Mouse (Mus musculus): Measurements from ENCODE around the gene Hp1bp3. TPM values are rescaled to one million over a fixed set of nuclear protein-coding genes. Genes with fewer than 3 reads are reported as not detected.

Hp1bp3 gene
- polyA plus RNA-seq, 1 experiment from 2014 or later = 147 TPM

DNA sequence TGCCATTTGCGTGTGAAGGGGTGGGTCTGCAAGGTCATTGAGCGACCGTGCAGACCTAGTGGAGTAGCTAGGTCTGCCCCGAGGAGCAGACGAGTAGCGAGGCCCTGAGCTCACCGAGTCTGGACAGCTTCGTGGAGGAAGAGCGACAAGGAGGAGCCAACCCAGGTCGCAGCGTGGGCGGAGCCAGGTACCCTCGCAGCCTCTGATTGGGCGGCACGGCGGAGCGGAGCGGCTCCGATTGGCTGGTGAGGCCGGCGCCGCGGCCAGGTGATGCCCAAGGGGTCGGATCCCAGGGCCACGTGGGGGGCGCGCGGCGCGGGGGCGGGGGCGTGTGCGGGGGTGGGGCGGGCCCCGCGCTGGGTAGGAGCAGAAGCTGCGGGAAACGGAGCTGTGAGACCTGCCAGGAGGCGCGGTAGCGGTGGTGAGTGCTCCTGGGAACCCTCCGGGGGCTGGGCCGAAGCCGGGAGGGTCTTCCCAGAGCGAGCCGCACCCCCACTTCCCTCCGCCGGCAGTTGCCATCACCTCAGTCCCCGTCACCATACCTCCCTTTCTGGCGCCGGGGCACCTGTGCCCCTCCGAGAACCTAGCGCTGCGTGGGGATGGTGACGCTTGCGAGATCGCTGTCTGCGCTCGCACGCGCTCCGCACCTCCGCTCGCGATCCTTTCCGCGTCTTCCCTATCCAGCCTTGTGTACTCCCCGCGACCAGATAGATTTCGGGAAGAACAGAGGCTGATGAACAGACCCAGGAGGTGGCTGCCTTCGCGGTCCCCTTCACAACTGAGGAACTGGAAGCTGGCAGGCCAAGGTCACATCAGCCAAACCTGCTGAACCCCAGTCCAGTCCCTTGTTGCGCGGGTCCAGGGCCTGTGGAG, 34.2 kb downstream of the Hp1bp3 start, which contains the start of the genes Sh2d5 and Kif17:
TSS of gene Sh2d5 (plus strand) at position 316 of the 873 bp plus-strand sequence.
TSS of gene Kif17 (plus strand) at position 348 of the 873 bp plus-strand sequence.
- Histone ChIP-seq H3K27me3 (ENCODE audit: poor library complexity, severe bottlenecking) (peaks cover 90% of the 10 kb centered on the region), H3K27ac (peak within 1 kb of the TSS; percentile 48), H3K36me3 (replicated peaks) (peaks cover 28% of the 10 kb centered on the region), H3K9me3 (no peaks in the 10 kb centered on the region), H3K4me3 (peak within 1 kb of the TSS; percentile 68), H3K4me1 (peaks cover 40% of the 10 kb centered on the region)
- WGBS = under 1% methylated on average over 69 of the region's 74 CpGs
- peak; percentile 84 for DNase-seq (ENCODE audit: extremely low spot score, low spot score)

DNA sequence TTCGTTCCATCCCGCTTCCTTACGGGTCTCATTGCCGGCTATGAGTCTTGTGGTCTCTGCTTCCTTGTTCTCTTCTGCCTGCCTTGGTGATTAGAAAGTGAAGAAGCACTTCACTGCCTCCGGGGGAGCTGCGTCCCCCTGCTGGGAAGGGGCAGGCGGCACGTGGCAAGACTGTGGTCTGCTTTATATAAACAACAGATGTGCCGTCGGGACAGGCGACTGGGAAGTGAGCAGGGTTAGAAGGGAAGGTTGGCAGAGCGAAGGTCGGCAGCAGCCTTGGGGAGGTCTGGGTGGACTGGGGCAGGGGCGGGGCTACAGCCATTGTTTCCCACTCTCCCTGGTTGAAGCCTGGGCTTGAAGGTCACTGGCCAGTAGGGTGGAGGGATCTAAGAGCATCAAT, 35.7 kb downstream of the Hp1bp3 start:
- under 1% methylated on average over 14 of the region's 14 CpGs for whole genome bisulfite sequencing
- Histone ChIP-seq H3K4me1 (peaks cover 40% of the 10 kb centered on the region), H3K27me3 (ENCODE audit: poor library complexity, severe bottlenecking) (peaks cover 100% of the 10 kb centered on the region), H3K4me3 (peak overlapping the region; percentile 68), H3K9me3 (no peaks in the 10 kb centered on the region), H3K27ac (peak overlapping the region; percentile 42; the same call in 1 of the 2 replicates), H3K36me3 (replicated peaks) (peaks cover 13% of the 10 kb centered on the region)
- DNase-seq (ENCODE audit: extremely low spot score, low spot score) = peak; percentile 71

DNA sequence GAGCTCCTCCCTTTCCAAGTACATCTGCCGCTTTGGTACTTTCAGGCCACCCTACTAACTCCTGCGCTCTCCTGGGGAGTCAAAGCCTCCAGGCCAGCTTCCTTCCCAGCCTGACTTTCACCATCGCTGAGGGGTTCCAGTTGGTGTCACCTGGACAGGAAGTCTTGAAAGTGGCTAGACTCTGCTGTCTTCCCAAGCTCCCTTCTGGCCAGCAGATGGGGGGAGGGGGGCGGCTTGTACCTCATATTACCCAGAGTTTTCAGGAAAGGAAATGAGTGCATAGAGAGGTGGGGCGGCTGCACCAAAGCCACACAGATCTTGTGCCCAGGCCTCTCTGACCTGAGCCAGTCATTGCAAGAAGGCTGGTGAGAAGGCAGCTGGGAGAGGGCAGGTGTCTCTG, 36.1 kb downstream of the Hp1bp3 start:
- Histone ChIP-seq H3K9me3 (no peaks in the 10 kb centered on the region), H3K36me3 (replicated peaks) (peaks cover 9% of the 10 kb centered on the region), H3K27me3 (ENCODE audit: poor library complexity, severe bottlenecking) (peaks cover 100% of the 10 kb centered on the region), H3K4me1 (peaks cover 40% of the 10 kb centered on the region), H3K4me3 (peak overlapping the region; percentile 68), H3K27ac (peak overlapping the region; percentile 42; the same call in 1 of the 2 replicates)
- no peak for DNase-seq (ENCODE audit: extremely low spot score, low spot score)
- 11% methylated on average over 5 of the region's 5 CpGs for WGBS

DNA sequence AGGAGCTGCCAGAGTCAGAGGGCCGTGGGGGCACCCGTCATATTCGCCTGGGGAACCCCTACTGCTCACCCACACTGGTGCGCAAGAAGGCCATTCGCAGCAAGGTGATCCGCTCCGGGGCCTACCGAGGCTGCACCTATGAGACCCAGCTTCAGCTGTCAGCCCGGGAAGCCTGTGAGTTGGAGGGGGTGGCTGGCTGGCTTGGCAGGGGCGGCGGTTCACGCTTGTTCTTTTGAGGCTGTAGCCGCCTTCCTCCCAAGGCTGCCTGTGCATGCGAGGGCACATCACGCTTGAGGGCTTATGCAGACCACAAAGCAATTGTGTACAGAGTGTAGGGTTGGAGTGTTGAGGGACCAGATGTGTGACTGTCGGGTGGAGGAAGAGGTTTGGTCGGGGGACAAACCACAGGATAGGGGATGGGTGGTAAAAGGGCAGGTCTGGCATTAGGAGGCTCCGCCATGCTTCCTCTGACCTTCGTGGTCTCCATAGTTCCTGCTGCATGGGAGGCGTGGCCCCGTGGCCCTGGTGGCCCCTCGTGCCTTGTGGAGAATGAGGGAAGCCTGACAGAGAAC, 41.1 kb downstream of the Hp1bp3 start:
- no peak for DNase-seq (ENCODE audit: extremely low spot score, low spot score)
- Histone ChIP-seq H3K9me3 (no peaks in the 10 kb centered on the region), H3K27ac (no peak overlapping the region), H3K27me3 (ENCODE audit: poor library complexity, severe bottlenecking) (peaks cover 95% of the 10 kb centered on the region), H3K4me3 (no peak overlapping the region), H3K36me3 (replicated peaks) (no peaks in the 10 kb centered on the region), H3K4me1 (peaks cover 22% of the 10 kb centered on the region)
- 85% methylated on average over 22 of the region's 22 CpGs for WGBS

DNA sequence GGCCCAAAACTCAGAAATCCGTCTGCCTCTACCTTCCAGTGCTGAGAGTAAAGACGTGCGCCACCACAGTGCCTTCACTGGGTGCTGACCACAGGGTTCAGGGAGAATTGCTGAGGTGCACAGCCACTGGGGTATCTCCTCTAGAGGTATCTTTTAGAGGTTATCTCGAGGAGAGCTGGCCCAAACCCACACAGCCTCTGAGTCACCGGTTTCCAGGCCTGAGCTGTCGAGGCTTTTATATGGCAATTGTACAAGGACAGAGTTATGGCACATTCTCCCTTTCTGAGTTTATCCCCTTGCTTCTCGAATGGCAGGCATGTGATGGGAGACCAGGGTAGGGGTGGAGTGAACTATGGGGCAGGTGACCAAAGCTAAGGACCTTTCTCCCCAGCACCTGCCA, 42.6 kb downstream of the Hp1bp3 start:
- 87% methylated on average over 7 of the region's 7 CpGs for WGBS
- H3K4me3 ChIP-seq = no peak overlapping the region
- DNase-seq (ENCODE audit: extremely low spot score, low spot score) = no peak
- H3K9me3 ChIP-seq = no peaks in the 10 kb centered on the region
- H3K27me3 ChIP-seq (ENCODE audit: poor library complexity, severe bottlenecking) = peaks cover 95% of the 10 kb centered on the region
- no peak overlapping the region for H3K27ac ChIP-seq
- H3K4me1 ChIP-seq = peaks cover 24% of the 10 kb centered on the region
- H3K36me3 ChIP-seq (replicated peaks) = no peaks in the 10 kb centered on the region

DNA sequence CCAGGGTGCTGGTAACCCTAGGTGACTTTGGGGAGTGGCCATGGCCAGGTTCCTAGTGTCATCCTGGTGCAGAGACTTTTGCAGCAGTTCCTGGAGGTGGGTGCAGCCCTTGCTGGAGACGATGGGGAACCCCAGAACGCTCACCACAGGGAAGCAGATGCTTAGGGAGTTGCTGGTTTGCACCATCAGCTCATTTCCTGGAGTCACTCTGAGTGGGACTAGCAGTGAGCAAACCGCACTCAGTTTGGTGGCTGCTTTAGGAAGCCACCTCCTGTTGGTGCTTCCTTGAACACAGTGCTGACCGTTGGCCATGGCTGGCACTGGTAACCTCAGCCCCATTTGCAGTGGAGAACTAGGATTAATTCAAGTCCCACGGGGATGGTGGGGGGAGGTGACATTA, 43.4 kb downstream of the Hp1bp3 start:
- WGBS = 86% methylated on average over 5 of the region's 5 CpGs
- DNase-seq (ENCODE audit: extremely low spot score, low spot score) = no peak
- Histone ChIP-seq H3K27me3 (ENCODE audit: poor library complexity, severe bottlenecking) (peaks cover 95% of the 10 kb centered on the region), H3K9me3 (no peaks in the 10 kb centered on the region), H3K27ac (no peak overlapping the region), H3K4me3 (no peak overlapping the region), H3K4me1 (peaks cover 24% of the 10 kb centered on the region), H3K36me3 (replicated peaks) (no peaks in the 10 kb centered on the region)

DNA sequence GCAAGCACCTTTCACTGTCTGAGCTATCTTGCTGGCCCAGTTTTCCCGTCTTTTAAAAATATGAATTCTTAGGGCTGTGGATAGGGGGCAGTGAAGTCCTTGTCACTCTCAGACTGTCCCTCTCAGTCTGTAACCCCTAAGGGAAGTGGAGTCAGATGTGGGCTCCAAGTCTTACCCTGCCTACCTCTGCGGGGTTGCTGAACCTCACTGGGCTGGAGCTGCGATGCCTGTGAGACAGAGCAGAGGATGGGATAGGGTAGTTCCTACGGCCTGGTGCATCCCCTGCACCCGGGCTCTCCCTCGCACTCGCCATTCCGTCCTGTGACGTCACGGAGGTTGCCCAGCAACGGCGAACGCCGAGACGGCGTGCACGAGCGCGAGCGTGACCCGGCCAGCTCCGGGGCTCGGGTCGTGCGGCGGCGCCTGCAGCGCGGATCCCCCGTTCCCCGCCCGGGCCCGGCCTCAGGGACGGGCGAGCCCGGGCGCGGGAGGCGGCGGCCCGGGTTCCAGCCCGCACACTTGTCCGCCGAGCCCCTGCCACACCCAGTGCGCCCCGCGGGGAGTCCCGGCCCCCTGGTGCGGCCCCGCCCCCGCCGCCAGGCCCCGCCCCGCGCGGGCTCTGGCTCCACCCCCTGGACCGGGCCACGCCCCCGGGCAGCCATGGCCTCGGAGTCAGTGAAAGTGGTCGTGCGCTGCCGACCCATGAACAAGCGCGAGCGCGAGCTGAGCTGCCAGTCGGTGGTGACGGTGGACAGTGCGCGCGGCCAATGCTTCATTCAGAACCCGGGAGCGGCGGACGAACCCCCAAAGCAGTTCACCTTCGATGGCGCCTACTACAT, 46.0 kb downstream of the Hp1bp3 start:
- Histone ChIP-seq H3K4me1 (peaks cover 24% of the 10 kb centered on the region), H3K9me3 (no peaks in the 10 kb centered on the region), H3K27ac (peak overlapping the region; percentile 36), H3K27me3 (ENCODE audit: poor library complexity, severe bottlenecking) (peaks cover 79% of the 10 kb centered on the region), H3K4me3 (peak overlapping the region; percentile 76), H3K36me3 (replicated peaks) (no peaks in the 10 kb centered on the region)
- under 1% methylated on average over 78 of the region's 78 CpGs for WGBS
- DNase-seq (ENCODE audit: extremely low spot score, low spot score) = peak; percentile 90

DNA sequence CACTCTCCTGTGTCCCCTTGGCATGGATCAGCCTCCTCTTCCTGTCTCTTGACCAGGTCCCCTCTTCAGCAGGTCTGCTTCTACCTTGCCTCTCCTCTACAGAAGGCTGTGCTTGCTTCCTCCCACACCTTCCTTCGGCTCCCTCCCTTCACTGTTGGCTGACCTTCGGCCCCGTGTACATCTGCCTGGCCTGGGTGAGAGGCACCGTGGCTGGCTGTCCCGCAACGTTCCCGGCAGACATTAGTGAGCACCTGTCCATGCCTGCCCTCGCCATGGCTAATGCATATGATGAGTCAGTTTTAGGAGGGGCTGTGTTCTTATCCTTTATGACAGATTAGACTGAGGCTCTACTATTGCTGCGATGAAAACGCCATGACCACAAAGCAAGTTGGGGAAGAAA, 51.8 kb downstream of the Hp1bp3 start:
- 91% methylated on average over 10 of the region's 10 CpGs for WGBS
- no peak for DNase-seq (ENCODE audit: extremely low spot score, low spot score)
- H3K27me3 ChIP-seq (ENCODE audit: poor library complexity, severe bottlenecking) = peaks cover 26% of the 10 kb centered on the region
- H3K9me3 ChIP-seq = no peaks in the 10 kb centered on the region
- no peaks in the 10 kb centered on the region for H3K36me3 ChIP-seq (replicated peaks)
- no peak overlapping the region for H3K27ac ChIP-seq
- no peak overlapping the region for H3K4me3 ChIP-seq
- peaks cover 6% of the 10 kb centered on the region for H3K4me1 ChIP-seq

DNA sequence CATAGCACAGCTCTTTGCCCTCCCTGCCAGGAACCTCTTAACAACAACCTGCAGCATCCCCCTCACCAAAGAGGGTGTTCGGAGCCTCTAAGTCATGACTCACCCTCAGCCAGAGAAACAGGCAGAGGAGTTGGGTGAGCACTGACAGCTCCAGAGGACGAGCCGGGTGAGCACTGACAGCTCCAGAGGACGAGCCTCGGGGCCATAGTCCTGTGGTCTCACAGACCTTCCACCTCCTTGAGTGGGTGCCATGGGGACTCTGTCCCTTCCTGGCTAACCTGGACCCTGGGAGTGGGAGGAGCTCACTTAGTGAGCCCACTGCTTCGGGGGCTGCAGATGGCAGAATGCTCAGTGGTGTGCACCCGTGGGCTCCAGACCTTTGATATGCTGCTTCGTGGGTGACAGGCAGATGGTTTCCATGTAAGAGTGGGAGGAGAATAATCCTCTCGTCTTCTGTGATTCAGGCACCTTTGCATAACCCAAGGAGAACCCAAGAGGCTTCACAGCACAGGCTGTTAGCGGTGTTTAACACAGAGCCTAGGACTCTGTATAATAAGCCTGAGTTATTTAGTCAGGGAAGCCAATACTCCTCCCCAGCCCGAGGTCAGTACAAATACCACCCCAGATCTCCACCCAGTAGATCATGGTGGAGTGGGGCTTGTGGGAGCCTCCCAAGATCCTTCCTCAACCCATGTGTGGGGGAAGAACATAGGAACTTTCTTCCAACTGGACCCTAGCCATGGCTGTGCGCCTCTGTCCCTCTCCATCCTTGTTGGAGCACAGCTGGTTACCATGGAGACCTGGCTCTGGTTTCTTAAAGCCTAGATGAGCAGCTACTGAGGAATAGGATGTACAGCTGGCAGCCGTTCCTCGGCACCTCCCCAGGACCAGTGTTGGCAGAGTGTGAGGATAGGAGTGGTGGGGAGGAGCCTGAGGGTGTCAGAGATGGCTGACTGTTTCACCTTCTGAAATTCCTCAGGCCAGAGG, 56.2 kb downstream of the Hp1bp3 start:
- H3K4me3 ChIP-seq = no peak overlapping the region
- H3K4me1 ChIP-seq = peaks cover 3% of the 10 kb centered on the region
- DNase-seq (ENCODE audit: extremely low spot score, low spot score) = no peak
- no peak overlapping the region for H3K27ac ChIP-seq
- no peaks in the 10 kb centered on the region for H3K36me3 ChIP-seq (replicated peaks)
- 81% methylated on average over 14 of the region's 14 CpGs for WGBS
- H3K9me3 ChIP-seq = no peaks in the 10 kb centered on the region
- H3K27me3 ChIP-seq (ENCODE audit: poor library complexity, severe bottlenecking) = no peaks in the 10 kb centered on the region; the same call in 1 of the 2 replicates

DNA sequence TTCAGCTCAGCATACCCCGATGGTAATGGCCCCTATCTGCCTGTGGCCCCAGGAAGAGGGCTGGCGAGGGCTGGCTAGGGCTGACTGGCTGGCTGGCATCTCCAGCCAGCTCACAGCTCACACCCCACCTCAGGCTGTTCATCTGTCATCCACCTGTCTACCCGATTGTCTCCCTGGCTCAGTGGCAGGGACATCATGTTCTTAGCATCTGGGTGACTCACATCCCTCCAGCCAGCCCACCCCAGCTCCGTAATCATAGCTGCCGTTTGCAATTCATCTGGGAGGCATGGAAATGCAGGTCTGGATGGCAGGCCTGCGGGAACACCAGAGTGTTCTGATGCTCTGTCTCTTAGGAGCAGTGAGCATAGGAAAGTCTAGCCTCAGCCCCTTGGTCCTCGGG, 62.2 kb downstream of the Hp1bp3 start:
- Histone ChIP-seq H3K9me3 (no peaks in the 10 kb centered on the region), H3K4me3 (no peak overlapping the region), H3K27ac (no peak overlapping the region), H3K27me3 (ENCODE audit: poor library complexity, severe bottlenecking) (no peaks in the 10 kb centered on the region; the same call in 1 of the 2 replicates), H3K36me3 (replicated peaks) (no peaks in the 10 kb centered on the region), H3K4me1 (no peaks in the 10 kb centered on the region)
- 77% methylated on average over 7 of the region's 7 CpGs for WGBS
- no peak for DNase-seq (ENCODE audit: extremely low spot score, low spot score)

DNA sequence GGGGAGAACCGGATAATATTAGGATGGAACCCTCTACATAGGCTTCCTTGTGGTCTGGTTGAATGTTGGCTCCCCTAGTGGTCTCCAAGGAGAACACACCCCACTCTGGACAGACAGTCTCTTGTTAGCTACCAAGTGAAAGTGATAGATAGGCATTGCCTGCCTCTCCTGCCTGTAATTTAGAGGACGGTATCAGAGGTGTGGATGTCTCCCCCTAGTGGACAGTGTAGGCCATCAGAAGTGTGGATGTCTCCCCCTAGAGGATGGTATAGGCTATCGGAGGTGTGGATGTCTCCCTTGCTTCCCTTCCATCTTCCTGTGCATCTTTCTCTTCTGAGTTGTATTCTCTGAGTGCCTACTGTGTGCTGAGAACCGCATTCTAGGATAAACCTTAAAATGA, 66.7 kb downstream of the Hp1bp3 start:
- Histone ChIP-seq H3K9me3 (peaks cover 4% of the 10 kb centered on the region; the same call in 1 of the 2 replicates), H3K27ac (no peak overlapping the region), H3K36me3 (replicated peaks) (no peaks in the 10 kb centered on the region), H3K27me3 (ENCODE audit: poor library complexity, severe bottlenecking) (no peaks in the 10 kb centered on the region), H3K4me3 (no peak overlapping the region), H3K4me1 (no peaks in the 10 kb centered on the region)
- DNase-seq (ENCODE audit: extremely low spot score, low spot score) = peak; percentile 72
- WGBS = 29% methylated on average over 4 of the region's 4 CpGs
